Mouse (Mus musculus): Measurements from ENCODE around the gene Arhgef39. TPM values are rescaled to one million over a fixed set of nuclear protein-coding genes. Genes with fewer than 3 reads are reported as not detected.

Gene Arhgef39
- polyA plus RNA-seq, 1 experiment from 2014 or later: 31.0 TPM

GRCm38 (mm10) chr4:43515764-43516708 is 16.5 kb upstream of the Arhgef39 start:
- H3K36me3 ChIP-seq (ENCODE audit: control insufficient read depth, insufficient read depth, low read length): peaks cover 52% of the 10 kb centered on the region
- H3K4me1 ChIP-seq (ENCODE audit: control insufficient read depth in 2 of 2, insufficient read depth in 2 of 2, low read length in 2 of 2): peaks cover 14 to 46% of the 10 kb centered on the region in 2 experiments
- no peaks in the 10 kb centered on the region for H3K27me3 ChIP-seq (ENCODE audit: control insufficient read depth, insufficient read depth, low read length)
- H3K4me2 ChIP-seq (ENCODE audit: low read length): no peak overlapping the region
- no peak overlapping the region for H3K27ac ChIP-seq (replicated peaks in 1 of 2; ENCODE audit: control insufficient read depth in 1 of 2, insufficient read depth in 1 of 2, low read depth in 2 of 2, low read length in 2 of 2)
- H3K4me3 ChIP-seq (ENCODE audit: control insufficient read depth in 1 of 2, insufficient read depth in 1 of 2, low read depth in 1 of 2, low read length in 2 of 2): no peak overlapping the region
- peak overlapping the region; percentile 2; the same call in 1 of the 2 replicates for H3K9ac ChIP-seq (ENCODE audit: low read length)
- no peak for ATAC-seq (ENCODE audit: insufficient number of reproducible peaks, insufficient read depth, low FRiP score, low read depth)
- no peaks in the 10 kb centered on the region for H3K9me3 ChIP-seq (ENCODE audit: control insufficient read depth, low read length)
- 62% methylated on average over 11 of the region's 11 CpGs for WGBS

DNA sequence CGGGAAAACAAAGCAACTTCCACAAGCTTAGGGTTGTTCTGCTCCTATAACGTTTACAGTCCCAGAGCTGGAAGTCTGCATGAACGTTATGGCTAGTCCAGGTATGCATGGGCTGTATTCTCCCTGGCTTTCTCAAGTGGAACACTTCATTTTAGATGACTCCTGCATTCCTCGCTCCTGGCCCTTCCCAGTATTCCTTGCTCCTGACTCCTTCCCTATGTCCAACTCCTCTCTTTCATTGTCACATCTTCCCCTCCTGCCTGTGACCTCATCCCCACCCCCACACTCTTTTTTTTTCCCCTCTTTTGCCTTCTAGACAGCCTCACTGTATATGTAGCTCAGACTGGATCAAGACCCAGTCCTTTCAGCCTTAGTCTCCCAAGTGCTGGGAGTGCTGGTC is 14.3 kb upstream of the Arhgef39 start:
- Histone ChIP-seq H3K36me3 (ENCODE audit: control insufficient read depth, insufficient read depth, low read length) (peaks cover 42% of the 10 kb centered on the region), H3K4me1 (ENCODE audit: control insufficient read depth in 2 of 2, insufficient read depth in 2 of 2, low read length in 2 of 2) (peaks cover 9 to 28% of the 10 kb centered on the region in 2 experiments), H3K4me3 (ENCODE audit: control insufficient read depth in 1 of 2, insufficient read depth in 1 of 2, low read depth in 1 of 2, low read length in 2 of 2) (no peak overlapping the region), H3K9me3 (ENCODE audit: control insufficient read depth, low read length) (no peaks in the 10 kb centered on the region), H3K27ac (replicated peaks in 1 of 2; ENCODE audit: control insufficient read depth in 1 of 2, insufficient read depth in 1 of 2, low read depth in 2 of 2, low read length in 2 of 2) (no peak overlapping the region), H3K4me2 (ENCODE audit: low read length) (no peak overlapping the region), H3K27me3 (ENCODE audit: control insufficient read depth, insufficient read depth, low read length) (no peaks in the 10 kb centered on the region), H3K9ac (ENCODE audit: low read length) (no peak overlapping the region)
- 39% methylated on average over 4 of the region's 4 CpGs for WGBS
- ATAC-seq (ENCODE audit: insufficient number of reproducible peaks, insufficient read depth, low FRiP score, low read depth): no peak

DNA sequence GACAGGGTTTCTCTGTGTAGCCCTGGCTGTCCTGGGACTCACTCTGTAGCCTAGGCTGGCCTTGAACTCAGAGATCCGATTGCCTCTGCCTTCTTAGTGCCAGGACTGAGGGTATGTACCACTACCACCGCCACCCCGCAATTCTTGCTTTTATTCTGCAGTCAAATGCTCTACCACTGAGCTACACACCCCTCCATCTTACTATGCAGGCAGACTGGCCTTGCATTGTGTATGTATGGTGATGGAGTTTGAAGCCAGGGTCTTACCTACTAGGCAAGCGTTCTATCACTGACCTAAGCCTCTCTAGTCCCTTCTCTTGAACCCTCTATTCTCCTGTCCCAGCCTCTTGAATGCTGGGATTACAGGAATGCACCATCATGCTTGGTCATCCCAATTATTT is 13.8 kb upstream of the Arhgef39 start:
- Histone ChIP-seq H3K27ac (replicated peaks in 1 of 2; ENCODE audit: control insufficient read depth in 1 of 2, insufficient read depth in 1 of 2, low read depth in 2 of 2, low read length in 2 of 2) (no peak overlapping the region), H3K4me3 (ENCODE audit: control insufficient read depth in 1 of 2, insufficient read depth in 1 of 2, low read depth in 1 of 2, low read length in 2 of 2) (no peak overlapping the region), H3K9me3 (ENCODE audit: control insufficient read depth, low read length) (no peaks in the 10 kb centered on the region), H3K27me3 (ENCODE audit: control insufficient read depth, insufficient read depth, low read length) (no peaks in the 10 kb centered on the region), H3K9ac (ENCODE audit: low read length) (no peak overlapping the region), H3K4me1 (ENCODE audit: control insufficient read depth in 2 of 2, insufficient read depth in 2 of 2, low read length in 2 of 2) (peaks cover 11 to 29% of the 10 kb centered on the region in 2 experiments), H3K36me3 (ENCODE audit: control insufficient read depth, insufficient read depth, low read length) (peaks cover 37% of the 10 kb centered on the region), H3K4me2 (ENCODE audit: low read length) (no peak overlapping the region)
- ATAC-seq (ENCODE audit: insufficient number of reproducible peaks, insufficient read depth, low FRiP score, low read depth): no peak
- WGBS: 78% methylated on average over 4 of the region's 4 CpGs

DNA sequence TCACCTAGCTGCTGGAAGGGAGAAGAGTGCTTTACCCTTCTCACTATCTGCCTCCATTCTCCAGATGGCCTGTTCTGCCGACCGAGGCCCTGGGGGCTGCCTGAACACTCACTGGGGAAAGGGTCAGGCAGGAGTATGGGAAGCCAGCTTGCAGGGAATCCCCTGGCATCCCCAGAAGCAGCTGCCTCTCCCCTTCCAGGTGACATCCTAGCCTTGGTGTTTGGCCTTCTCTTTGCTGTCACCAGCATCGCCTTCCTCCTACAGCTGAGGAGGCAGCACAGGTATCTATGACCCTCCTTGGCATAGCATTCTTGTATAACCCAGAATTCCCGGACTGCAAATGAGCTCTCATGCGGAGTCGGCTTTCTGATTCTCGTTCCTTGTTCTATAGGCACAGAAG is 13.2 kb upstream of the Arhgef39 start:
- H3K9me3 ChIP-seq (ENCODE audit: control insufficient read depth, low read length): no peaks in the 10 kb centered on the region
- peaks cover 15 to 35% of the 10 kb centered on the region in 2 experiments for H3K4me1 ChIP-seq (ENCODE audit: control insufficient read depth in 2 of 2, insufficient read depth in 2 of 2, low read length in 2 of 2)
- 46% methylated on average over 7 of the region's 7 CpGs for WGBS
- H3K27ac ChIP-seq (replicated peaks in 1 of 2; ENCODE audit: control insufficient read depth in 1 of 2, insufficient read depth in 1 of 2, low read depth in 2 of 2, low read length in 2 of 2): no peak overlapping the region
- H3K4me3 ChIP-seq (ENCODE audit: control insufficient read depth in 1 of 2, insufficient read depth in 1 of 2, low read depth in 1 of 2, low read length in 2 of 2): no peak overlapping the region
- no peaks in the 10 kb centered on the region for H3K27me3 ChIP-seq (ENCODE audit: control insufficient read depth, insufficient read depth, low read length)
- peaks cover 30% of the 10 kb centered on the region for H3K36me3 ChIP-seq (ENCODE audit: control insufficient read depth, insufficient read depth, low read length)
- no peak overlapping the region for H3K4me2 ChIP-seq (ENCODE audit: low read length)
- ATAC-seq (ENCODE audit: insufficient number of reproducible peaks, insufficient read depth, low FRiP score, low read depth): no peak
- H3K9ac ChIP-seq (ENCODE audit: low read length): peak overlapping the region; percentile 16; the same call in 1 of the 2 replicates

DNA sequence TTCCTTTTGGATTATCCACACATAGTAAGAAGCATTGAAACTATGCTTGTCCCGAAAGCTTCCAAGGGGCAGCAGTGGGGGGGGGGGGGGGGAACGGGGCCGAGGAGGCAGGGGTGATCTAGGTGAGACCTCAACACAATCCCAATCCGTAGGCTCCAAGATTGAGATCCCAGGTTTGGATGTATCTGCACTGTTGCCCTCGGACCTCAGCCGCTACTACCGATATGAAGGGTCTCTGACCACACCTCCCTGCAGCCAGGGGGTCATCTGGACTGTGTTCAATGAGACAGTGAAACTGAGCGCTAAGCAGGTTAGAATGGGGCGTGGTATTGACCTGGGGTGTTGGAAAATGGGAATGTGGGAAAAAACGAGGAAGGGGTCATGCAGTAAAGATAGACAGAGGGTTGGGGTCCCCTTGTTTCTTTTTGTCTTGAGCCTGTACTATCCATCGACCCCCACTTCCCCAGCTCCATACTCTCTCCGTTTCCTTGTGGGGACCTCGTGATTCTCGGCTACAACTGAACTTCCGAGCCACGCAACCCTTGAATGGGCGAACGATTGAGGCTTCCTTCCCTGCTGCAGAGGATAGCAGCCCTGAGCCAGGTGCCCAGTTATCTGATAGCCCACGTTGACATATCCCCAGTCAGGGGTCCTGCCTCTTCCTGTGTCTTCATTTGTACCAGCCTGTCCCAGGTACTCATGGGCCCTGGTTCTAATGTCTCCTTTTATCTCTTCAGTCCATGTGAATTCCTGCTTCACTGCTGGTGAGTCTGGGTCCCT is 12.4 kb upstream of the Arhgef39 start:
- no peak for ATAC-seq (ENCODE audit: insufficient number of reproducible peaks, insufficient read depth, low FRiP score, low read depth)
- WGBS: 42% methylated on average over 19 of the region's 19 CpGs
- H3K4me3 ChIP-seq (ENCODE audit: control insufficient read depth in 1 of 2, insufficient read depth in 1 of 2, low read depth in 1 of 2, low read length in 2 of 2): no peak overlapping the region
- H3K27me3 ChIP-seq (ENCODE audit: control insufficient read depth, insufficient read depth, low read length): no peaks in the 10 kb centered on the region
- H3K4me2 ChIP-seq (ENCODE audit: low read length): 0 out of 2 replicates have a peak overlapping the region, but pooled peaks have one; percentile 13
- peaks cover 23% of the 10 kb centered on the region for H3K36me3 ChIP-seq (ENCODE audit: control insufficient read depth, insufficient read depth, low read length)
- peaks cover 16 to 35% of the 10 kb centered on the region in 2 experiments for H3K4me1 ChIP-seq (ENCODE audit: control insufficient read depth in 2 of 2, insufficient read depth in 2 of 2, low read length in 2 of 2)
- no peak overlapping the region for H3K9ac ChIP-seq (ENCODE audit: low read length)
- no peak overlapping the region for H3K27ac ChIP-seq (replicated peaks in 1 of 2; ENCODE audit: control insufficient read depth in 1 of 2, insufficient read depth in 1 of 2, low read depth in 2 of 2, low read length in 2 of 2)
- no peaks in the 10 kb centered on the region for H3K9me3 ChIP-seq (ENCODE audit: control insufficient read depth, low read length)

- ATAC-seq (ENCODE audit: insufficient number of reproducible peaks, insufficient read depth, low FRiP score, low read depth): no peak
- H3K9ac ChIP-seq (ENCODE audit: low read length): peak overlapping the region; percentile 76
Measured at GRCm38 (mm10) chr4:43509109-43509508, 9.6 kb upstream of the Arhgef39 start.

GRCm38 (mm10) chr4:43508666-43508997 is 9.1 kb upstream of the Arhgef39 start:
- H3K4me1 ChIP-seq (ENCODE audit: control insufficient read depth in 2 of 2, insufficient read depth in 2 of 2, low read length in 2 of 2): peaks cover 12 to 18% of the 10 kb centered on the region in 2 experiments
- peak overlapping the region; percentile 55 to 74 for H3K4me3 ChIP-seq (ENCODE audit: control insufficient read depth in 1 of 2, insufficient read depth in 1 of 2, low read depth in 1 of 2, low read length in 2 of 2)
- no peaks in the 10 kb centered on the region for H3K27me3 ChIP-seq (ENCODE audit: control insufficient read depth, insufficient read depth, low read length)
- peak overlapping the region; percentile 76 for H3K9ac ChIP-seq (ENCODE audit: low read length)
- H3K27ac ChIP-seq (replicated peaks in 1 of 2; ENCODE audit: control insufficient read depth in 1 of 2, insufficient read depth in 1 of 2, low read depth in 2 of 2, low read length in 2 of 2): peak overlapping the region; percentile 63 to 69; a peak in 3 of 4 replicates
- 2% methylated on average over 13 of the region's 13 CpGs for WGBS
- peak overlapping the region; percentile 91 for H3K4me2 ChIP-seq (ENCODE audit: low read length)
- no peaks in the 10 kb centered on the region for H3K9me3 ChIP-seq (ENCODE audit: control insufficient read depth, low read length)
- ATAC-seq (ENCODE audit: insufficient number of reproducible peaks, insufficient read depth, low FRiP score, low read depth): peak; percentile 77
- H3K36me3 ChIP-seq (ENCODE audit: control insufficient read depth, insufficient read depth, low read length): no peaks in the 10 kb centered on the region

More at GRCm38 (mm10) chr4:43509109-43509508, 9.6 kb upstream of the Arhgef39 start:
- no peaks in the 10 kb centered on the region for H3K36me3 ChIP-seq (ENCODE audit: control insufficient read depth, insufficient read depth, low read length)
- H3K4me2 ChIP-seq (ENCODE audit: low read length): peak overlapping the region; percentile 91
- H3K4me3 ChIP-seq (ENCODE audit: control insufficient read depth in 1 of 2, insufficient read depth in 1 of 2, low read depth in 1 of 2, low read length in 2 of 2): peak overlapping the region; percentile 55 to 74
- no peaks in the 10 kb centered on the region for H3K9me3 ChIP-seq (ENCODE audit: control insufficient read depth, low read length)
- H3K4me1 ChIP-seq (ENCODE audit: control insufficient read depth in 2 of 2, insufficient read depth in 2 of 2, low read length in 2 of 2): peaks cover 12 to 21% of the 10 kb centered on the region in 2 experiments
- no peak overlapping the region for H3K27ac ChIP-seq (replicated peaks in 1 of 2; ENCODE audit: control insufficient read depth in 1 of 2, insufficient read depth in 1 of 2, low read depth in 2 of 2, low read length in 2 of 2)
- 36% methylated on average over 9 of the region's 9 CpGs for WGBS
- H3K27me3 ChIP-seq (ENCODE audit: control insufficient read depth, insufficient read depth, low read length): no peaks in the 10 kb centered on the region

All from heart, embryonic 14.5 days (tissue).